Mouse (Mus musculus) midbrain, embryonic 15.5 days (tissue): Measurements from ENCODE around the gene Gm2026. TPM values are rescaled to one million over a fixed set of nuclear protein-coding genes. Genes with fewer than 3 reads are reported as not detected.
"Not testable (repeated sequence)": the region's sequence is repeated elsewhere in the genome, so short reads cannot be mapped to it uniquely, and the experiment has no call there.

ENCODE experiments used
- ATAC-seq: fragments of 200-750 bp; cut with Nextera tagmentation; replicated peaks from 2 replicates; pipeline ENCODE4 v1.8.0; 2017; ENCODE audit warnings: moderate TSS enrichment
- H3K27ac ChIP-seq: fragments of 300-500 bp; sonication (generic); 2 replicates; pipeline ENCODE4 v1.5.1; 2015; ENCODE audit warnings: mild to moderate bottlenecking, inconsistent platforms
- H3K27me3 ChIP-seq: fragments of 300-500 bp; sonication (generic); replicated peaks from 2 replicates; pipeline ENCODE4 v1.6.1; 2015; ENCODE audit warnings: inconsistent platforms
- H3K36me3 ChIP-seq: fragments of 300-500 bp; sonication (generic); replicated peaks from 2 replicates; pipeline ENCODE4 v1.6.1; 2015; ENCODE audit warnings: inconsistent platforms
- H3K4me1 ChIP-seq: fragments of 300-500 bp; sonication (generic); 2 replicates; pipeline ENCODE4 v1.6.1; 2015; ENCODE audit warnings: inconsistent platforms
- H3K4me2 ChIP-seq: fragments of 300-500 bp; sonication (generic); 2 replicates; pipeline ENCODE4 v1.6.1; 2015; ENCODE audit warnings: inconsistent platforms, mild to moderate bottlenecking, moderate library complexity
- H3K4me3 ChIP-seq: fragments of 300-500 bp; sonication (generic); 2 replicates; pipeline ENCODE4 v1.5.1; 2015; ENCODE audit warnings: mild to moderate bottlenecking, inconsistent platforms
- H3K9ac ChIP-seq: fragments of 300-500 bp; sonication (generic); 2 replicates; pipeline ENCODE4 v1.6.1; 2015; ENCODE audit warnings: mild to moderate bottlenecking, inconsistent platforms
- H3K9me3 ChIP-seq: fragments of 300-500 bp; sonication (generic); 2 replicates; pipeline ENCODE4 v1.6.1; 2016; ENCODE audit warnings: inconsistent platforms
- WGBS: fragments of 180-500 bp; shearing (Covaris S2); methylation state at CpG from one replicate; pipeline ENCODE4 v1.1.7; 2015; ENCODE audit warnings: mixed read lengths; 5-methylcytosine and 5-hydroxymethylcytosine counted together
- polyA plus RNA-seq: library from polyadenylated mRNA; unstranded; fragments of >200 nt; fragmentation: Nextera tagmentation; extraction: Ambion mirVana; gene quantifications from 2 replicates; pipeline ENCODE4 v1.2.1, GENCODE M21; 2015

Gene Gm2026
- polyA plus RNA-seq, result 22.1 and 24.2 TPM in 2 replicates

GRCm38 (mm10) chr2:175965031-175965430 lies at the start of gene Gm2026:
TSS of gene Gm2026 (plus strand) at chr2:175965331.
- H3K4me2 ChIP-seq, H3K4me1 ChIP-seq, H3K27ac ChIP-seq, H3K9me3 ChIP-seq, H3K36me3 ChIP-seq, ATAC-seq, H3K4me3 ChIP-seq, H3K9ac ChIP-seq, H3K27me3 ChIP-seq: not testable (repeated sequence)
- WGBS, result no CpG with 5 or more reads among the region's 4 CpGs

GRCm38 (mm10) chr2:175931000-175931399 lies 34.1 kb upstream of the Gm2026 start, which contains the start of gene Zfp966:
TSS of gene Zfp966 (minus strand) at chr2:175931100.
- H3K4me1 ChIP-seq, H3K9ac ChIP-seq, H3K27me3 ChIP-seq, H3K4me2 ChIP-seq, H3K9me3 ChIP-seq, H3K27ac ChIP-seq, H3K4me3 ChIP-seq, ATAC-seq, H3K36me3 ChIP-seq: not testable (repeated sequence)
- no CpG with 5 or more reads among the region's 6 CpGs for WGBS

Other genes with a start within 250 kb of the Gm2026 start
- gene Gm2007, start 223.8 kb upstream of the Gm2026 start, polyA plus RNA-seq, result not detected in 2 replicates
- gene Gm14288, start 164.2 kb upstream of the Gm2026 start, polyA plus RNA-seq, result 1.1 TPM in 1 of 2 replicates, not detected in the other
- 26.0 and 26.3 TPM in 2 replicates for gene Gm6710, start 96.1 kb upstream of the Gm2026 start, polyA plus RNA-seq
- 2.2 and 2.3 TPM in 2 replicates for gene Zfp966, start 34.2 kb upstream of the Gm2026 start, polyA plus RNA-seq
- 0.60 and 0.89 TPM in 2 replicates for gene Gm2004, start 184.5 kb downstream of the Gm2026 start, polyA plus RNA-seq